Mouse (Mus musculus): ENCODE measurements around the gene Tead4. TPM values are rescaled to one million over a fixed set of nuclear protein-coding genes. Genes with fewer than 3 reads are reported as not detected.

Gene Tead4
- polyA plus RNA-seq, 1 experiment, result not detected

DNA sequence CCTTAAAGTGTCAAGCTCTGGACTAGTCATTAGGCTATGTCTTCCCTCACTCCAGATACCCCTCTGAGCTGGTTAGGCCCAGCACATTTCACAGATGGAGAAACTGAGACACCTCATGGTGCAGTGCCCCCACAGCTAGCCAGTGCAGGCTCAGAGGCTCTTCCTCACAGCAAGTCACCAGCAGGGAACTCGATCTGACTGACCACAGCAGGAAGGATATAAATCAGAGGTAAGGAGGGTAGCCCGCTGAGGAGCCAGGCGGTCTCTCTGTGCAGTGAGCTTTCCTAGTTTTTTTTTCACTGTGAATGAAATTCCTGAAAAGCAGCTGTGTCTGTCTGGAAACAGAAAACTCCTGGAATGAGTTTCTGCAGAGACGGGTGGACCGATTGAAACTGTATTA lies 21.0 kb downstream of the Tead4 start:
- TF ChIP-seq GATA1 (IDR thresholded peaks at IDR 0.05; ENCODE audit: low read length) (no peak), TAL1 (IDR thresholded peaks at IDR 0.05; ENCODE audit: low read length) (no peak)
- H3K36me3 ChIP-seq (ENCODE audit: control insufficient read depth), result no peaks in the 10 kb centered on the region
- no peaks in the 10 kb centered on the region for H3K9me3 ChIP-seq (ENCODE audit: control insufficient read depth, low read length)
- H3K4me3 ChIP-seq (replicated peaks), result no peak overlapping the region
- H3K27me3 ChIP-seq (ENCODE audit: control insufficient read depth), result no peaks in the 10 kb centered on the region
- peaks cover 2% of the 10 kb centered on the region; the same call in 1 of the 2 replicates for H3K4me1 ChIP-seq (ENCODE audit: control insufficient read depth)

DNA sequence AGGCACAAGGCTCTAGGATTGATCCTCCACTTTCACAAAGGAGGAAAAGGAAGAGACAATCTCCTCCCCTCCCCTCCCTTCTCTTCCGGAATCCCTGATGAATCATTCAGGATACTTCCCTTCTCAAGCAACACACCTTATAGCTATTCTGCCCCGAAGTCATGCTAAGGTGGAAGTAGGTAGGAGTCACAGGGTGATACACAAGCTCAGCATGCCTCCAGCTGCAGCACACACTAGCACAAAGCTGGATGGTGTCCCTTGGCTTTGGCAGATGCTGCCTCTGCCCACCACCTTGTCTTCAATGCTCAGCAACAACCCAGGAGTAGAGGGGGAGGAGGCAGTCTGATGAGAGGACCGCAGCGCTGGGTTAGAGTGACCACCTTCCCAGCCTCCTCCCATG lies 21.5 kb downstream of the Tead4 start:
- TF ChIP-seq GATA1 (IDR thresholded peaks at IDR 0.05; ENCODE audit: low read length) (no peak), TAL1 (IDR thresholded peaks at IDR 0.05; ENCODE audit: low read length) (no peak)
- H3K9me3 ChIP-seq (ENCODE audit: control insufficient read depth, low read length), result no peaks in the 10 kb centered on the region
- no peaks in the 10 kb centered on the region for H3K27me3 ChIP-seq (ENCODE audit: control insufficient read depth)
- no peak overlapping the region for H3K4me3 ChIP-seq (replicated peaks)
- no peaks in the 10 kb centered on the region for H3K36me3 ChIP-seq (ENCODE audit: control insufficient read depth)
- peaks cover 2% of the 10 kb centered on the region; the same call in 1 of the 2 replicates for H3K4me1 ChIP-seq (ENCODE audit: control insufficient read depth)

DNA sequence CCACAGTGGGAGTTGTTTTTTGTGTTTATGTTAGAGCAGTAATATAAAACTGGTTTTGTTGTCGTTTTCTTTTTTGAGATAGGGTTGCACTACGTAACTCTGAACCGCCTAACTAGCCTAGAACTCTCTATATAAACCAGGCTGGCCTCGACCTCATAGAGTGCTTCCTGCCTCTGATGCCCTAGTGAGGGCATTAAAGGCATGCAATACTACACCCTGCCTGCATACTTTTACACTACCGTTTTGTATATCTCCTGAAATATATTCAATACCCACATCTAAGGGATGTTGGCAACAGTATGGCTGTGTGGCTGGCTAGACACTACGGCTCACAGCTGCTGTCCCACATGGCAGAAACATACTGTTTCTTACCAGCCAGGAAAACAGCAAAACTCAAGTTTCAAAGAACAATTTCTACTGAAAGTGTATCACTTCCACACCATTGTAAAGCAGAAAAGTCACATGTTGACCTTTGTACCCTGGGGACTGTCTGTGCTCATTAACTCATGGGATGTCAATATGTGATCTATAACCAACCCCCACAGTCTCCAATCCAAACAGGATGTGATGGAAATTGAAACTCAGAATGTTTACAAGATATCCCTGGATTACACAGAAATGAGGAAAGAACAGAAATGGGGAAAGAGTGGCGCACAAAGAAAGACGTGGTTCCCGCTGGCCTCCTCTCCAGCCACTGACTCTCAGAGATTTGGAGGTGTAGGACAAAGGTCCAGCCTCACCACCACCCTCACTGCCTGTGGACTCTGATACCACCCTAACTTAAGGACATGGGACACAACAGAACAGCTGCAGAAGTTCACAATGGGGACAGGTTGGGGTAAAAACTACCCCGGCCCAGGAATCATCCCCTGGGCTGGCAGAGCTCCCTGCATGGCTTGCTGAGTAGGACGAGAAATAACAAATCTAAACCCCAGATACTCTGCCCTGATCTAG lies 23.2 kb downstream of the Tead4 start:
- H3K9me3 ChIP-seq (ENCODE audit: control insufficient read depth, low read length), result no peaks in the 10 kb centered on the region

DNA sequence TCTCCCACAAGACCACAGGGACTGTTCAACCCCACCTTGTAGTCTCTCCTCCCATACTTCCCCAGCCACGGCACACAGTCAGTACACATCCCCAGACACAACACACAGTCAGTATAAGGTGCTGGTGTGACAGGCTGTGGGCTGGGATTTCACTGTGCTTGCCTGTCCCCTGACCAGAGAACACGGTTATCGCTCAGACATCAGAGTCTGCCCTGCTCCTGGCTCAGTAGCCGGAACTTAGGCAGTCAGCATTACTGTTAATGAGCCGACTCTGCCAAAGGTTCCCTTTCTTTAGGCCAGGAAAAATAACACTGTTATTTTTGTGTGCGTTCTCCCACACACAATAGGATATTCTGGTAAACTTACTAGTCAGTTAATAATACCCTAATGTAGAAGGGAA lies 24.3 kb downstream of the Tead4 start:
- TF ChIP-seq GATA1 (IDR thresholded peaks at IDR 0.05; ENCODE audit: low read length) (no peak), TAL1 (IDR thresholded peaks at IDR 0.05; ENCODE audit: low read length) (no peak)

More for the DNA sequence above, 23.2 kb downstream of the Tead4 start:
- no peak for TF ChIP-seq GATA1 (IDR thresholded peaks at IDR 0.05; ENCODE audit: low read length)
- TF ChIP-seq TAL1 (IDR thresholded peaks at IDR 0.05; ENCODE audit: low read length), result no peak
- H3K4me3 ChIP-seq (replicated peaks), result no peak overlapping the region
- no peaks in the 10 kb centered on the region for H3K36me3 ChIP-seq (ENCODE audit: control insufficient read depth)
- peaks cover 2% of the 10 kb centered on the region; the same call in 1 of the 2 replicates for H3K4me1 ChIP-seq (ENCODE audit: control insufficient read depth)
- H3K27me3 ChIP-seq (ENCODE audit: control insufficient read depth), result no peaks in the 10 kb centered on the region

GRCm38 (mm10) chr6:128275506-128276064 lies 25.0 kb downstream of the Tead4 start:
- H3K9me3 ChIP-seq (ENCODE audit: control insufficient read depth, low read length), result no peaks in the 10 kb centered on the region
- H3K4me1 ChIP-seq (ENCODE audit: control insufficient read depth), result peaks cover 2% of the 10 kb centered on the region; the same call in 1 of the 2 replicates
- TF ChIP-seq TAL1 (IDR thresholded peaks at IDR 0.05; ENCODE audit: low read length) (no peak), GATA1 (IDR thresholded peaks at IDR 0.05; ENCODE audit: low read length) (no peak)
- H3K4me3 ChIP-seq (replicated peaks), result no peak overlapping the region
- H3K36me3 ChIP-seq (ENCODE audit: control insufficient read depth), result no peaks in the 10 kb centered on the region
- no peaks in the 10 kb centered on the region for H3K27me3 ChIP-seq (ENCODE audit: control insufficient read depth)

More for the DNA sequence above, 24.3 kb downstream of the Tead4 start:
- H3K9me3 ChIP-seq (ENCODE audit: control insufficient read depth, low read length), result no peaks in the 10 kb centered on the region
- no peak overlapping the region for H3K4me3 ChIP-seq (replicated peaks)
- no peaks in the 10 kb centered on the region for H3K36me3 ChIP-seq (ENCODE audit: control insufficient read depth)
- H3K4me1 ChIP-seq (ENCODE audit: control insufficient read depth), result peaks cover 2% of the 10 kb centered on the region; the same call in 1 of the 2 replicates
- H3K27me3 ChIP-seq (ENCODE audit: control insufficient read depth), result no peaks in the 10 kb centered on the region

DNA sequence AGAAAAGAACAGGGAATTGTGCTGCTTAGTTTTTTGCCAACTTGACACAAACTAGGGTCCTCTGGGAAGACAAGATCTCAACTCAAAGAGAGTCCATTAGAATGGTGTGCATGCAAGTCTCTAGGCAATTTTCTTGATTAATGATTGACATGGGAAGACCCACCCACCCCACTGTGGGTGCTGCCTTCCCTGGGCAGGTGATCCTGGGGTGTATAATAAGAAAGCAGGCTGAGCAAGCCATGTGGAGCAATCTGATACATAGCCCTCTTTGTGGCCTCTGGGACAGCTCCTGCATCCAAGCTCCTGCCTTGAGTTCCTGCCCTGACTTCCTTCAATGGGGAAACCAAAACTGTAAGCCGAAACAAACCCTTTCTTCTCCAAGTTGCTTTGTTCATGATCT lies 27.1 kb downstream of the Tead4 start:
- no peaks in the 10 kb centered on the region for H3K36me3 ChIP-seq (ENCODE audit: control insufficient read depth)
- H3K9me3 ChIP-seq (ENCODE audit: control insufficient read depth, low read length), result no peaks in the 10 kb centered on the region
- H3K27me3 ChIP-seq (ENCODE audit: control insufficient read depth), result no peaks in the 10 kb centered on the region
- TF ChIP-seq GATA1 (IDR thresholded peaks at IDR 0.05; ENCODE audit: low read length) (no peak), TAL1 (IDR thresholded peaks at IDR 0.05; ENCODE audit: low read length) (no peak)
- H3K4me1 ChIP-seq (ENCODE audit: control insufficient read depth), result peaks cover 2% of the 10 kb centered on the region; the same call in 1 of the 2 replicates
- H3K4me3 ChIP-seq (replicated peaks), result no peak overlapping the region

DNA sequence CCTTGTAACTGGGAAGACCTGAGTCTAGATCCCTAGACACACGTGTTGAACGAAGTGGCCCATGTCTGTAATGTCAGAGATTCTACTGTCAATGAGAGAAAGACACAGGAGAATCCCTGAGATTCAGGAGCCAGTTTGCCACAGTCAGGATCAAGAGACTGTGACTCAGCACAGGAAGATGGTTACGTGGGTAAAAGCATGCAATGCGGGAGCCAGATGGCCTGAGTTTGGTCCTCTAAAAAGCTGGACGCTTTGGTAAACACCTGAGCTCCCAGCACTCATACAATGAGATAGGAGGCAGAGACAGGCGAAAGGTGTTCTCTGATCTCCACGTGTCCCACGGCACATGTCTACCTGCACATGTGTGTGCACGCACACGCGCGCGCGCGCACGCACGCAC lies 27.9 kb downstream of the Tead4 start:
- Histone ChIP-seq H3K36me3 (ENCODE audit: control insufficient read depth) (no peaks in the 10 kb centered on the region), H3K9me3 (ENCODE audit: control insufficient read depth, low read length) (no peaks in the 10 kb centered on the region), H3K4me1 (ENCODE audit: control insufficient read depth) (peaks cover 2% of the 10 kb centered on the region; the same call in 1 of the 2 replicates), H3K27me3 (ENCODE audit: control insufficient read depth) (no peaks in the 10 kb centered on the region), H3K4me3 (replicated peaks) (no peak overlapping the region)
- no peak for TF ChIP-seq TAL1 (IDR thresholded peaks at IDR 0.05; ENCODE audit: low read length)
- no peak for TF ChIP-seq GATA1 (IDR thresholded peaks at IDR 0.05; ENCODE audit: low read length)

- Histone ChIP-seq H3K4me3 (replicated peaks) (no peak overlapping the region), H3K36me3 (ENCODE audit: control insufficient read depth) (no peaks in the 10 kb centered on the region), H3K9me3 (ENCODE audit: control insufficient read depth, low read length) (no peaks in the 10 kb centered on the region), H3K27me3 (ENCODE audit: control insufficient read depth) (no peaks in the 10 kb centered on the region), H3K4me1 (ENCODE audit: control insufficient read depth) (no peaks in the 10 kb centered on the region)
- TF ChIP-seq GATA1 (IDR thresholded peaks at IDR 0.05; ENCODE audit: low read length), result no peak
- no peak for TF ChIP-seq TAL1 (IDR thresholded peaks at IDR 0.05; ENCODE audit: low read length)
These were observed 30.8 kb downstream of the Tead4 start for GRCm38 (mm10) chr6:128269850-128270249.

DNA sequence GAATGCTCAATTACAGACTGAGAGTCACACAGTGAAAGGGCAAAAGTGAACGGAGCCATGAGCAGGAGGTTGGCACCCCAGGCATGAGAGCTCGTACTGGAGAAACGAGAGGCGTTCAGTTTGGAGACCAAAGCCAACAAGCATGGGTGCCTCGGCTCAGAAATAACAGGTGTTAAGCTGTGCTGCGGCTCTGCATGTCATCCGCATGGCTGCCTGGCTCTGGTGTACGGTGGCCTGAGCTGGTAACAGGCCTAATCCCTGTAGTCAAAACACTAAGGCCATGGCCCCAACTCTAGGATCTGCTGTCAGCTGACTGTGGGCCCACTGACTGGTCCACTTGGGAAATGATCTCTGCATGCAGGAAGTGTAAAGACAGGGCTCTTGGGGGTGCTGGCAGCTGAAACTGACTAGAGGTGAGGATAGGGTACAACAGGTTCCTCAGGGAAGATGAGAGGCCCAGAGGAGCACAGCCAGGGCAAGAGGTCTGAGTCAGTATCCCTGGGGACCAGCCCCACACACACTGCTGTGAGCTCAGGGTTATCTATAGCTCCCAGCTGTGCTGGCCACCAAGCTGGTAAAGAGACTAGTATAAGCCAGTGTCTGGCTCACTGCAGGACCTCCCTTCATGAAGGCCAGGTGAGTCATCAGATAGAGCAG lies 35.6 kb downstream of the Tead4 start:
- H3K9me3 ChIP-seq (ENCODE audit: control insufficient read depth, low read length), result no peaks in the 10 kb centered on the region
- no peaks in the 10 kb centered on the region for H3K27me3 ChIP-seq (ENCODE audit: control insufficient read depth)
- no peak overlapping the region for H3K4me3 ChIP-seq (replicated peaks)
- TF ChIP-seq GATA1 (IDR thresholded peaks at IDR 0.05; ENCODE audit: low read length) (no peak), TAL1 (IDR thresholded peaks at IDR 0.05; ENCODE audit: low read length) (no peak)
- H3K36me3 ChIP-seq (ENCODE audit: control insufficient read depth), result no peaks in the 10 kb centered on the region
- no peaks in the 10 kb centered on the region for H3K4me1 ChIP-seq (ENCODE audit: control insufficient read depth)
